Comparison of ENCODE assay signal across 8 mouse cellular contexts in genomic region chr5:114942074-114942765, GRCm38 (mm10). TPM values are rescaled to one million over a fixed set of nuclear protein-coding genes. Genes with fewer than 3 reads are reported as not detected.
DNase-seq lines count a peak whose midpoint lies in the region; ATAC-seq and TF ChIP-seq lines count a peak whose summit lies in the region.

2210016L21Rik (plus strand) TSS chr5:114942158.

- H3K27me3 ChIP-seq in forebrain, embryonic 14.5 days (replicated peaks; ENCODE audit: control insufficient read depth, insufficient read depth, low read length) = no peaks in the 10 kb centered on the region
- no peaks in the 10 kb centered on the region for H3K27me3 ChIP-seq in neural tube, embryonic 15.5 days (replicated peaks)

- peak within 1 kb of the TSS; percentile 94 for H3K9ac ChIP-seq in ES-E14 (ENCODE audit: insufficient read depth, low read depth, low read length, poor library complexity, severe bottlenecking)
- peak within 1 kb of the TSS; percentile 82 for H3K9ac ChIP-seq in forebrain, embryonic 14.5 days (ENCODE audit: low read length)
- H3K9ac ChIP-seq in neural tube, embryonic 15.5 days (replicated peaks) = peak within 1 kb of the TSS; percentile 97

- intact Hi-C loops in heart, postnatal 14 days (cut with DNase I) = no loop called here

- WGBS in forebrain, embryonic 14.5 days = 1% methylated on average over 39 of the region's 39 CpGs
- WGBS in neural tube, embryonic 15.5 days = under 1% methylated on average over 39 of the region's 39 CpGs

- DNase-seq in ES-E14 (ENCODE audit: low read depth, low spot score) = peak; percentile 82
- peak; percentile 78 for DNase-seq in cerebellum, adult 11 months
- peak; percentile 97 for DNase-seq in forebrain, embryonic 14.5 days (ENCODE audit: low spot score)
- DNase-seq in heart, postnatal 14 days = peak; percentile 76 to 83
- DNase-seq in layer of hippocampus, adult 11-12 months (ENCODE audit: low spot score) = peak; percentile 84
- peak; percentile 86 to 90 for DNase-seq in lung, adult 18-20 months
- DNase-seq in testis, postnatal 14 days (ENCODE audit: low spot score) = peak; percentile 89

- peak; percentile 97 for ATAC-seq in forebrain, embryonic 14.5 days
- peak; percentile 95 for ATAC-seq in neural tube, embryonic 15.5 days (ENCODE audit: low FRiP score)

- peaks cover 3 to 8% of the 10 kb centered on the region in 2 experiments; a peak in 3 of 4 replicates for H3K4me1 ChIP-seq in ES-E14 (ENCODE audit: control insufficient read depth in 2 of 2, insufficient read depth in 2 of 2, low read length in 2 of 2, poor library complexity in 1 of 2)
- peaks cover 7% of the 10 kb centered on the region for H3K4me1 ChIP-seq in forebrain, embryonic 14.5 days (ENCODE audit: control insufficient read depth, insufficient read depth, low read length)
- H3K4me1 ChIP-seq in neural tube, embryonic 15.5 days = peaks cover 19% of the 10 kb centered on the region

- in situ Hi-C loops in ES-E14 (cut with MboI; ENCODE audit: low sequenced_read_pairs in 2 of 2, unreplicated experiment in 2 of 2) = no loop called here

- peak within 1 kb of the TSS; percentile 57 for H3K27ac ChIP-seq in ES-E14 (ENCODE audit: insufficient read depth, low read depth, low read length, poor library complexity, severe bottlenecking)
- peak within 1 kb of the TSS; percentile 85 for H3K27ac ChIP-seq in forebrain, embryonic 14.5 days (ENCODE audit: low read depth, low read length)
- peak within 1 kb of the TSS; percentile 95 for H3K27ac ChIP-seq in neural tube, embryonic 15.5 days (replicated peaks)

- peaks cover 19% of the 10 kb centered on the region for H3K36me3 ChIP-seq in ES-E14 (ENCODE audit: control insufficient read depth, insufficient read depth, low read length, poor library complexity, severe bottlenecking)
- H3K36me3 ChIP-seq in forebrain, embryonic 14.5 days (ENCODE audit: control insufficient read depth, insufficient read depth, low read length) = peaks cover 17% of the 10 kb centered on the region
- peaks cover 17% of the 10 kb centered on the region for H3K36me3 ChIP-seq in neural tube, embryonic 15.5 days

- no peaks in the 10 kb centered on the region for H3K9me3 ChIP-seq in ES-E14 (ENCODE audit: control insufficient read depth, insufficient read depth, low read depth, low read length)
- H3K9me3 ChIP-seq in forebrain, embryonic 14.5 days (replicated peaks; ENCODE audit: control insufficient read depth, low read length) = no peaks in the 10 kb centered on the region
- no peaks in the 10 kb centered on the region for H3K9me3 ChIP-seq in neural tube, embryonic 15.5 days (replicated peaks)

- H3K4me2 ChIP-seq in forebrain, embryonic 14.5 days (ENCODE audit: low read length) = peak within 1 kb of the TSS; percentile 79
- H3K4me2 ChIP-seq in neural tube, embryonic 15.5 days = peak within 1 kb of the TSS; percentile 57

- H3K4me3 ChIP-seq in ES-E14 (ENCODE audit: insufficient read depth in 1 of 2, low read depth in 1 of 2, low read length in 2 of 2, poor library complexity in 1 of 2, severe bottlenecking in 1 of 2) = peak within 1 kb of the TSS; percentile 91 to 97
- peak within 1 kb of the TSS; percentile 66 for H3K4me3 ChIP-seq in forebrain, embryonic 14.5 days (ENCODE audit: low read depth, low read length)
- peak within 1 kb of the TSS; percentile 94 for H3K4me3 ChIP-seq in neural tube, embryonic 15.5 days (replicated peaks)

TF ChIP-seq in ES-E14, 5 proteins besides CTCF, POLR2A, EP300 and RAD21:
- TF ChIP-seq ZNF384 (IDR thresholded peaks at IDR 0.05; ENCODE audit: low read depth, low read length) (no peak), HCFC1 (IDR thresholded peaks at IDR 0.05; ENCODE audit: borderline replicate concordance, insufficient read depth, low read length) (peak; percentile 99)

RNA-seq across cellular contexts. Expression of gene 2210016L21Rik, which starts in this region (rescaled TPM):
- total RNA-seq in ES-E14 (2012; rRNA removed) = 16.7 and 24.4 TPM in 2 replicates
- polyA plus RNA-seq in forebrain, embryonic 14.5 days (2014; fragmentation: Nextera tagmentation; extraction: Ambion mirVana) = 90.5 and 95.3 TPM in 2 replicates
- 10 to 100 TPM; 28.6 to 31.2 TPM for total RNA-seq in heart, postnatal 14 days (2021)
- polyA plus RNA-seq in neural tube, embryonic 15.5 days (2015; fragmentation: Nextera tagmentation; extraction: Ambion mirVana) = 138 and 147 TPM in 2 replicates

Comparison
In these comparisons a context has a peak if more than half of its experiments do, and no peak if none do; other contexts are left out.
1. Peak in every context shown above with its lines: DNase-seq, ATAC-seq, H3K4me3 ChIP-seq and H3K27ac ChIP-seq.